Mouse (Mus musculus) kidney, postnatal 0 days (tissue): ENCODE results near the gene Il1rl1. TPM values are rescaled to one million over a fixed set of nuclear protein-coding genes. Genes with fewer than 3 reads are reported as not detected.

Experiments
- ATAC-seq: fragments of 200-750 bp; cut with Nextera tagmentation; replicated peaks from 2 replicates; pipeline ENCODE4 v1.8.0; 2017; ENCODE audit warnings: low read depth, moderate number of reproducible peaks, moderate TSS enrichment, moderate library complexity; ENCODE audit not compliant: low FRiP score
- DNase-seq: peaks from one replicate; pipeline ENCODE4 v3.0.0-alpha.2; 2016; ENCODE audit warnings: low spot score
- H3K27ac ChIP-seq: fragments of 300-500 bp; sonication (generic); 2 replicates; pipeline ENCODE4 v1.5.1; 2014; ENCODE audit warnings: mild to moderate bottlenecking
- H3K27me3 ChIP-seq: fragments of 300-500 bp; sonication (generic); 2 replicates; pipeline ENCODE4 v1.6.1; 2014; ENCODE audit warnings: low read length, mixed read lengths; ENCODE audit not compliant: insufficient read depth
- H3K36me3 ChIP-seq: fragments of 300-500 bp; sonication (generic); 2 replicates; pipeline ENCODE4 v1.6.1; 2014; ENCODE audit warnings: low read length, mixed read lengths; ENCODE audit not compliant: insufficient read depth
- H3K4me1 ChIP-seq: fragments of 300-500 bp; sonication (generic); replicated peaks from 2 replicates; pipeline ENCODE4 v1.6.1; 2014; ENCODE audit warnings: antibody characterized with exemption, low read length, mixed read lengths; ENCODE audit not compliant: insufficient read depth
- H3K4me2 ChIP-seq: fragments of 300-500 bp; sonication (generic); 2 replicates; pipeline ENCODE4 v1.6.1; 2014; ENCODE audit warnings: mild to moderate bottlenecking, low read length, moderate library complexity, mixed read lengths
- H3K4me3 ChIP-seq: fragments of 300-500 bp; sonication (generic); replicated peaks from 2 replicates; pipeline ENCODE4 v1.5.1; 2014; ENCODE audit warnings: low read depth, low read length
- H3K9ac ChIP-seq: fragments of 300-500 bp; sonication (generic); 2 replicates; pipeline ENCODE4 v1.6.1; 2014; ENCODE audit warnings: low read depth, low read length
- H3K9me3 ChIP-seq: fragments of 300-500 bp; sonication (generic); replicated peaks from 2 replicates; pipeline ENCODE4 v1.6.1; 2016; ENCODE audit warnings: low read length, inconsistent platforms, mixed read lengths
- CTCF ChIP-seq: IDR thresholded peaks from 2 replicates; pipeline ENCODE4 v1.5.1; 2016; ENCODE audit warnings: antibody characterized with exemption, low read depth, mild to moderate bottlenecking, moderate library complexity
- WGBS: fragments of 180-500 bp; shearing (Covaris S2); extraction: QIAGEN DNeasy Blood & Tissue Kit; methylation state at CpG from one replicate; pipeline ENCODE4 v1.1.7; 2014; 5-methylcytosine and 5-hydroxymethylcytosine counted together
- polyA plus RNA-seq: library from polyadenylated mRNA; unstranded; fragments of >200 nt; fragmentation: Nextera tagmentation; extraction: Ambion mirVana; gene quantifications from 2 replicates; pipeline ENCODE4 v1.2.1, GENCODE M21; 2015

The Il1rl1 gene
- polyA plus RNA-seq, 1 experiment from 2014 or later = 0.13 TPM

GRCm38 (mm10) chr1:40430143-40430834 lies 919 bp downstream of the Il1rl1 start:
- Histone ChIP-seq H3K9me3 (no peaks in the 10 kb centered on the region), H3K27me3 (no peaks in the 10 kb centered on the region), H3K27ac (no peak overlapping the region), H3K4me2 (no peak overlapping the region), H3K4me3 (no peak overlapping the region), H3K36me3 (no peaks in the 10 kb centered on the region), H3K9ac (no peak overlapping the region), H3K4me1 (no peaks in the 10 kb centered on the region)
- WGBS = 82% methylated on average over 4 of the region's 4 CpGs
- DNase-seq = no peak
- no peak for TF ChIP-seq CTCF
- ATAC-seq = no peak

GRCm38 (mm10) chr1:40432169-40432568 lies 2.8 kb downstream of the Il1rl1 start:
- Histone ChIP-seq H3K27ac (no peak overlapping the region), H3K4me1 (no peaks in the 10 kb centered on the region), H3K9ac (no peak overlapping the region), H3K36me3 (no peaks in the 10 kb centered on the region), H3K27me3 (no peaks in the 10 kb centered on the region), H3K4me3 (no peak overlapping the region), H3K4me2 (no peak overlapping the region), H3K9me3 (no peaks in the 10 kb centered on the region)
- DNase-seq (no peak), ATAC-seq (no peak)
- no peak for TF ChIP-seq CTCF
- WGBS = 82% methylated on average over 2 of the region's 2 CpGs

GRCm38 (mm10) chr1:40435936-40436335 lies 6.6 kb downstream of the Il1rl1 start:
- no peak overlapping the region for H3K27ac ChIP-seq
- ATAC-seq = no peak

GRCm38 (mm10) chr1:40437340-40437739 lies 8.0 kb downstream of the Il1rl1 start:
- H3K27me3 ChIP-seq = no peaks in the 10 kb centered on the region
- ATAC-seq = no peak
- no peaks in the 10 kb centered on the region for H3K4me1 ChIP-seq
- H3K36me3 ChIP-seq = no peaks in the 10 kb centered on the region
- TF ChIP-seq CTCF = no peak
- 69% methylated on average over 2 of the region's 2 CpGs for WGBS
- H3K4me3 ChIP-seq = no peak overlapping the region
- no peak for DNase-seq
- H3K9ac ChIP-seq = no peak overlapping the region
- H3K4me2 ChIP-seq = no peak overlapping the region
- H3K27ac ChIP-seq = no peak overlapping the region
- no peaks in the 10 kb centered on the region for H3K9me3 ChIP-seq

More at GRCm38 (mm10) chr1:40435936-40436335, 6.6 kb downstream of the Il1rl1 start:
- WGBS = 84% methylated on average over 3 of the region's 3 CpGs
- H3K4me3 ChIP-seq = no peak overlapping the region
- no peaks in the 10 kb centered on the region for H3K9me3 ChIP-seq
- TF ChIP-seq CTCF = no peak
- H3K4me2 ChIP-seq = no peak overlapping the region
- H3K4me1 ChIP-seq = no peaks in the 10 kb centered on the region
- H3K9ac ChIP-seq = no peak overlapping the region
- no peaks in the 10 kb centered on the region for H3K36me3 ChIP-seq
- DNase-seq = no peak
- H3K27me3 ChIP-seq = no peaks in the 10 kb centered on the region

GRCm38 (mm10) chr1:40439504-40439903 lies 10.1 kb downstream of the Il1rl1 start:
- H3K4me2 ChIP-seq = no peak overlapping the region
- H3K27ac ChIP-seq = no peak overlapping the region
- TF ChIP-seq CTCF = no peak
- H3K27me3 ChIP-seq = no peaks in the 10 kb centered on the region
- H3K4me3 ChIP-seq = no peak overlapping the region
- DNase-seq (no peak), ATAC-seq (no peak)
- no peaks in the 10 kb centered on the region for H3K9me3 ChIP-seq
- no peaks in the 10 kb centered on the region for H3K4me1 ChIP-seq
- WGBS = 70% methylated on average over 8 of the region's 8 CpGs
- no peak overlapping the region for H3K9ac ChIP-seq
- no peaks in the 10 kb centered on the region for H3K36me3 ChIP-seq

- ATAC-seq (no peak), DNase-seq (no peak)
- H3K36me3 ChIP-seq = no peaks in the 10 kb centered on the region
- TF ChIP-seq CTCF = no peak
- 74% methylated on average over 3 of the region's 3 CpGs for WGBS
- no peak overlapping the region for H3K9ac ChIP-seq
- H3K27me3 ChIP-seq = no peaks in the 10 kb centered on the region
- H3K27ac ChIP-seq = no peak overlapping the region
- H3K9me3 ChIP-seq = no peaks in the 10 kb centered on the region
- H3K4me3 ChIP-seq = no peak overlapping the region
- H3K4me2 ChIP-seq = no peak overlapping the region
- H3K4me1 ChIP-seq = no peaks in the 10 kb centered on the region
Measured at GRCm38 (mm10) chr1:40444800-40445199, 15.4 kb downstream of the Il1rl1 start.
